Mouse (Mus musculus) kidney, postnatal 36 days (tissue): Measurements from ENCODE around the gene Nat8f4.
"Not testable (repeated sequence)": the region's sequence is repeated elsewhere in the genome, so short reads cannot be mapped to it uniquely, and the experiment has no call there.

Experiments
- DNase-seq, 2 experiments: peaks; one replicate each; pipeline ENCODE4 v3.0.0; 2021 to 2022; ENCODE audit warnings: mixed read lengths in 2 of 2

Nat8f4 gene

GRCm38 (mm10) chr6:85904642-85905061 lies at the start of gene Nat8f4:
TSS of gene Nat8f4 (minus strand) at chr6:85904884.
- peak; percentile 82 to 90 for DNase-seq

- DNase-seq, result no peak
These were observed 43.9 kb upstream of the Nat8f4 start for GRCm38 (mm10) chr6:85948549-85948948.

GRCm38 (mm10) chr6:85942469-85942868 lies 37.8 kb upstream of the Nat8f4 start:
- DNase-seq, result no peak

- no peak for DNase-seq
These were observed 34.0 kb upstream of the Nat8f4 start for GRCm38 (mm10) chr6:85938701-85939100.

GRCm38 (mm10) chr6:85936508-85937465 lies 32.1 kb upstream of the Nat8f4 start:
- DNase-seq, result peak; percentile 89 to 94

- DNase-seq, result no peak
These were observed 31.0 kb upstream of the Nat8f4 start for GRCm38 (mm10) chr6:85935646-85936045.

GRCm38 (mm10) chr6:85934047-85934446 lies 29.4 kb upstream of the Nat8f4 start:
- peak; percentile 81 to 91 for DNase-seq

- DNase-seq, result peak; percentile 63 to 87
These were observed 24.6 kb upstream of the Nat8f4 start for GRCm38 (mm10) chr6:85929312-85929711.

- peak; percentile 78 to 85 for DNase-seq
These were observed 23.1 kb upstream of the Nat8f4 start for GRCm38 (mm10) chr6:85927476-85928464.

- no peak for DNase-seq
These were observed 22.0 kb upstream of the Nat8f4 start for GRCm38 (mm10) chr6:85926709-85927108.

- DNase-seq, result no peak
These were observed 19.0 kb upstream of the Nat8f4 start for GRCm38 (mm10) chr6:85923643-85924042.

GRCm38 (mm10) chr6:85919401-85919800 lies 14.7 kb upstream of the Nat8f4 start:
- DNase-seq, result peak; percentile 31 to 70

GRCm38 (mm10) chr6:85918341-85918740 lies 13.7 kb upstream of the Nat8f4 start:
- not testable (repeated sequence) for DNase-seq

GRCm38 (mm10) chr6:85916596-85916995 lies 11.9 kb upstream of the Nat8f4 start:
- DNase-seq, result peak in 1 of 2 experiments; percentile 34

GRCm38 (mm10) chr6:85915539-85916513 lies 11.1 kb upstream of the Nat8f4 start, which contains the start of gene Nat8f1:
TSS of gene Nat8f1 (minus strand) at chr6:85915687.
- DNase-seq, result peak; percentile 93 to 95

GRCm38 (mm10) chr6:85915141-85915538 lies 10.5 kb upstream of the Nat8f4 start:
- DNase-seq, result peak in 1 of 2 experiments; percentile 30

- DNase-seq, result peak; percentile 64 to 73
These were observed 6.9 kb upstream of the Nat8f4 start, which contains the start of gene Tprkb for GRCm38 (mm10) chr6:85911587-85911986. TSS of gene Tprkb (plus strand) at chr6:85911865.

GRCm38 (mm10) chr6:85909704-85910103 lies 5.0 kb upstream of the Nat8f4 start:
- no peak for DNase-seq

- DNase-seq, result peak; percentile 58 to 77
These were observed 3.7 kb upstream of the Nat8f4 start for GRCm38 (mm10) chr6:85908341-85908740.

- DNase-seq, result peak; percentile 49 to 51
These were observed 2.2 kb upstream of the Nat8f4 start for GRCm38 (mm10) chr6:85906911-85907351.

- DNase-seq, result no peak
These were observed 2.4 kb downstream of the Nat8f4 start for GRCm38 (mm10) chr6:85902303-85902702.
